Mouse (Mus musculus) heart, adult 8-10 months (tissue): ENCODE measurements around the gene Hoxb3. TPM values are rescaled to one million over a fixed set of nuclear protein-coding genes. Genes with fewer than 3 reads are reported as not detected.

Experiments
- DNase-seq: peaks from one replicate; pipeline ENCODE4 v3.0.0; 2022; ENCODE audit warnings: low spot score
- total RNA-seq, 4 experiments: library from RNA; stranded (reverse); gene quantifications; 2 replicates each; pipeline ENCODE4 v1.2.4; 2022

Hoxb3 gene
- total RNA-seq, 4 experiments from 2014 or later: 0.25 to 0.37 (median 0.30) TPM

DNA sequence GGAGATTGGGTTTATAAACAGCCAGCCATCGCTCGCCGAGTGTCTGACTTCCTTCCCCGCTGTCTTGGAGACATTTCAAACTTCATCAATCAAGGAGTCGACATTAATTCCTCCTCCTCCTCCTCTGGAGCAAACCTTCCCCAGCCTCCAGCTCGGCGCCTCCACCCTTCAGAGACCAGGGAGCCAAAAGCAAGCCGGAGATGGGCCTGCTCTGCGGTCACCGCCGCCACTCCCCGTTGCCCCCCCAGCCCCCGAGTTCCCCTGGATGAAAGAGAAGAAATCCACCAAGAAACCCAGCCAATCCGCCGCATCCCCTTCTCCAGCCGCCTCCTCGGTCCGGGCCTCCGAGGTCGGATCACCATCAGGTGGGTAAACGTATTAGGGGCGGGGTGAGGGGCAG lies 28.7 kb downstream of the Hoxb3 start:
- no peak for DNase-seq

GRCm38 (mm10) chr11:96352691-96353521 lies 29.8 kb downstream of the Hoxb3 start:
- peak; percentile 16 for DNase-seq

- no peak for DNase-seq
These were observed 30.4 kb downstream of the Hoxb3 start for GRCm38 (mm10) chr11:96353522-96353841.

GRCm38 (mm10) chr11:96353939-96354338 lies 30.8 kb downstream of the Hoxb3 start:
- no peak for DNase-seq

DNA sequence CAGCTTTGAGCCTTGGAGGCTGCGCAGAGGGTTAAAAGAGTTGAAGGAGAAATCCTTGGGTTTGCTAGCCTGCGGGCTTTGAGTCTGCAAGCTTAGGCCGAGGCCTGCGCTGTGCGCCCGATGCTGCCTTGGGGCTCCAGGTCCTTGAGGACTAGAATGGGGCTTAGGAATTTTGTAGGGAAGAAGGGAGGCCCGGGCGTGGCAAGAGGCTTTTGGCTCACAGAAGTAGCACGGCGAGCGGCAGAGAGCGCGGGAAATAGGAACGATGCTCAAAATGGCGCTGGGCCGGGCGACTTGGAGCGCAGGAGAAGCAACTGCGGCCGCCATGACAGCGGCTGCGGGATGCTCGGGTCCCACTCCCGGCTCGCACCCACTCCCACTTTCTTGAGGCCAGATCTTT lies 31.2 kb downstream of the Hoxb3 start:
- DNase-seq: no peak

- DNase-seq: no peak
These were observed 31.7 kb downstream of the Hoxb3 start for GRCm38 (mm10) chr11:96354801-96355311.

DNA sequence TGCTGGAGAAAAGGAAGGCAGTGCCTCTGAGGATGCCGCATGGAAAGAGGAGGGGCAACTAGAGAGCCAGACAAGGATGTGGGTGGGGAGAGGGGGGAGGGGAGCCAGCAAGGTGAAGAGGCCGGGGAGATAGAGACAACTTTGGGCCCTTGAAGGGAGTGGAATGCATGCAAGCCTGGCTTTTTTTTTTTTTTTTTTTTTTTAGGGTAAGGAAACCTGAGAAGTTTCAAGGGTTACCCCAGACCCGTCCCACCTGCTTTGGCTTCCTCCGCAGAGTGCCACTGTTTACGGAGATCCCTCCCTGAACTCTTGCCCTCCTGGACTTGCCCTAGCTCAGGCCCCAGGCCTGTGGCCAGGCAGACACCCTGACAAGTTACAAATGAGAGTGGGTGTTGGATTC lies 40.7 kb downstream of the Hoxb3 start:
- DNase-seq: no peak

- no peak for DNase-seq
These were observed 42.4 kb downstream of the Hoxb3 start, which contains the start of gene Hoxb1 for GRCm38 (mm10) chr11:96365441-96366091. Hoxb1 (plus strand) TSS chr11:96365752.

DNA sequence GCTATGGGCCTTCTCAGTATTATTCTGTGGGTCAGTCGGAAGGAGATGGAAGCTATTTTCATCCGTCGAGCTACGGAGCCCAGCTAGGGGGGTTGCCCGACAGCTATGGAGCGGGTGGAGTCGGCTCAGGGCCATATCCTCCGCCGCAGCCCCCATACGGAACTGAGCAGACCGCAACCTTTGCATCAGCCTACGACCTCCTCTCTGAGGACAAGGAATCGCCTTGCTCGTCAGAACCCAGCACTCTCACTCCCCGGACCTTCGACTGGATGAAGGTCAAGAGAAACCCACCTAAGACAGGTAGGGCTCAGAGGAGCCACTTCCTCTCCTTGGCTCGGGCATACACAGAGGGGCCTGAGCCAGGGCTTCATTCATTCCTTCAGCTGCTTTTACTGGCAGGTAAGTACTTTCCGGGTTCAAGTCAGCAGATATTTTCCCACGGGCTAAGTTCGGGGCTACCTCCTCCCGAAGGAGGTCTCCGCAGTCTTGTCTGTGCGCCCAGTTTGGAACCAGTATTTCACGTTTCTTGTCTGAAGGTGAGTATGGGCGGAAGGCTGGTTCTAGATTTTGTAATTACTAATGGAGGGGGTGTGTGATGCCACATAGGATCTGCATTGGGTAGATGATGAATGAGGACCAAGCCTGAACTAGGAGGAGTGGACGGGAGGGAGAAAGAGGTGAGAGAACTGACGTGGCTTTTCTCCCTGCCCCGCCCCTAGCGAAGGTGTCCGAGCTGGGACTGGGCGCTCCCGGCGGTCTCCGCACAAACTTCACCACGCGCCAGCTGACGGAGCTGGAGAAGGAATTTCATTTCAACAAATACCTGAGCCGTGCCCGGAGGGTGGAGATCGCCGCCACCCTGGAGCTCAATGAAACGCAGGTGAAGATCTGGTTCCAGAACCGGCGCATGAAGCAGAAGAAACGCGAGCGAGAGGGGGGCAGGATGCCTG lies 43.2 kb downstream of the Hoxb3 start:
- DNase-seq: no peak

DNA sequence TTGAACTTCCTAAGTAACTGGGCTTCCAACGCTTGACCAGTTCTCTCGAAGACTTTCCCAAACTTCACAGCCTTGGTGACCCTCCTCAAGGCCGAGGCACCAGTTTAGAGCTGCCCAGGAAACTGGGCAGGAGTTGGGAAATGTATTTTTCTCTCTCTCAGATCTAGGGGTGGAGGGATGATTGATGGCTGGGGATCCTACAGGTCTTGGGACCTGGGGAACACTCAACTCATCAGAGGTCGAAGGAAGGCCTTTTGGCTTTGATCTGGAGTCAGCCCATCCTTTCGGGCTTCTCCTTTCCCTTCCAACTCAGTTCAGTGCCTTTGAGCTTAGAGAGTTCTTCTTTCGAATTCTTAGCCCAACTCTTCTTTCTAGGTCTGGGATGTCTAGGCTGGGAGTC lies 44.0 kb downstream of the Hoxb3 start:
- no peak for DNase-seq

DNA sequence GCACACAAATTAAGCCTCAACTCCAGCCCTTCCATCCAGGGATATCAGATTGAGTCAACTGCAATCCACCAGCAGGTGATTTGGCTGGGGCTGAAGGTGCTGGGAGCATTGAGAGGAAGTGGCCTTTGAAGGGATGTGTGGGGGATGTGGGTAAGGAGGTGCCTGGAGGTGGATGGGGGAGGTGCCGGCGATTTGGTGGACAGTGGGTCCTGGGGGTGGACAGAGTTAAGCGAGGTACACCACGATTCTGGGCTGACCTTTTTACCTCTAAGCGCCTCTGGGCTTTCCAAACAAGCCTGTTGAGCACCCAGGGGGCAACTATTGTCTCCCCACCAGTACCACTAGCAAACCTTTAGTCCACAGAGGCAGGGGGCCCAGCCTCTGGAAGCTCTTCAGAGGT lies 45.6 kb downstream of the Hoxb3 start:
- no peak for DNase-seq

- no peak for DNase-seq
These were observed 46.0 kb downstream of the Hoxb3 start for GRCm38 (mm10) chr11:96369140-96369539.

- no peak for DNase-seq
These were observed 48.6 kb downstream of the Hoxb3 start for GRCm38 (mm10) chr11:96371726-96372125.

GRCm38 (mm10) chr11:96372519-96372918 lies 49.4 kb downstream of the Hoxb3 start:
- DNase-seq: no peak

- DNase-seq: no peak
These were observed 51.7 kb downstream of the Hoxb3 start for GRCm38 (mm10) chr11:96374810-96375209.

GRCm38 (mm10) chr11:96383381-96383780 lies 60.3 kb downstream of the Hoxb3 start:
- DNase-seq: no peak

DNA sequence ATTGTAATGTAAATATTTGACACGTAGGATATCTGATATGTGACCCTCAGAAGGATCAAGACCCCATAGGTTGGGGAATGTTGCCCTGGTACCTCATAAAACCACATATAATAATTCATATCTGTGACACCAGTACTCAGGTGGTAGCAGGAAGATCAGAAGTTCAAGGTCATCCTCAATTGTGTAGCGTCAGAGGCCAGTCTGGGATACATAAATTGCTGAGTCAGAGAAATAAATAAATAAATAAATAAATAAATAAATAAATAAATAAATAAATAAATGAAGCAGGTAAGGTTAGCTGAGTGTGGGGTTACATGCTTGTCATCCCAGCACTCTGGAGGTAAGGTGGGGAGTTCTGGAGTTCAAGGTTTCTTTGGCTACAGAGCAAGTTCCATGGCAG lies 64.5 kb downstream of the Hoxb3 start:
- DNase-seq: no peak

DNA sequence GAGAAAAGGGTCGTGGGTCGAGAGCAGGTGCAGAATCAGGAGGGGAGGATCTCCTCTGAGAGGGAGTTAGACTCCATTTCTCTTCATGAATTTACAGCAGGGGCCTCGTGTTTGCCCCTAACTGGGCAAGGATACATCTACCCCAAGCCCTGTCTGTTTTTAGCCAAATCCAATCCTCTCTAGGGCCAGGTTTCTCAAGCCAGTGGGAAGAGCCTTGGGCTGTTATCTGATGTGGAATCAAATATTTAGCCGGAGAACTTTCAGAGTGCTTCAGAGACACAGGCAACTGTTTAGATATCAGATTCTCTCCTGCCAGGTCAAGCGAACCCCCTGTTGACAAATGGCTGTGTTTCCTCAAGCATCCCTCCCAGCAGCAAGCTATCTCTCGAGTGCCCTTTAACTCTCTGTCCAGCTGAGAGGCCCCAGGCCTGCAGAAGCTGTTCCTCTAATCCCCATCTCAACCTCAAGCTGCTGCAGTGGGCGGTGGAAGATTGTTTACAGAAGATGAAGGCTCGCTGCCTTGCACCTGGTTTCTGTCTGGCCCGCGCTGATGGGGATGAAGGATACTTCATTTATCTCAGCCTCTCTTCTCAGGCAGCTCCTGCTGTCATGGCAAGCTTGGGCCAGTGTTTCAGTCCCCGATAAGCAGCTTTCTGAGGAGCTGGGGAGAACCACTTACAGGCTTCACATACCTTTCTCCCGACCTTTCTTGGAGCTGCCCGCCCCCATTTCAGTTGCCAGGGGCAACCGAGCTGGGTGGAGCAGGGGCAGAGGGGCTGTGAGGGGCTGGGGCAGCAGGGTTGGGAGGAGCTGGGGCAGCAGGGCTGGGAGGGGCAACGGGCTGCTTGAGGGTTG lies 73.9 kb downstream of the Hoxb3 start:
- DNase-seq: no peak
